Mouse (Mus musculus): Measurements from ENCODE around the gene Nxf1. TPM values are rescaled to one million over a fixed set of nuclear protein-coding genes. Genes with fewer than 3 reads are reported as not detected.
"Not testable (repeated sequence)": the region's sequence is repeated elsewhere in the genome, so short reads cannot be mapped to it uniquely, and the experiment has no call there.

Gene Nxf1
- total RNA-seq (2022), result 100 to 1,000 TPM; 102 to 164 (median 148) TPM

GRCm38 (mm10) chr19:8756635-8757387 is at the start of gene Nxf1:
Gene Nxf1, plus strand, starts transcription at chr19:8757073.
- DNase-seq, result peak; percentile 86

- no peak for DNase-seq
Observed at GRCm38 (mm10) chr19:8708954-8709353, 47.9 kb upstream of the Nxf1 start.

DNA sequence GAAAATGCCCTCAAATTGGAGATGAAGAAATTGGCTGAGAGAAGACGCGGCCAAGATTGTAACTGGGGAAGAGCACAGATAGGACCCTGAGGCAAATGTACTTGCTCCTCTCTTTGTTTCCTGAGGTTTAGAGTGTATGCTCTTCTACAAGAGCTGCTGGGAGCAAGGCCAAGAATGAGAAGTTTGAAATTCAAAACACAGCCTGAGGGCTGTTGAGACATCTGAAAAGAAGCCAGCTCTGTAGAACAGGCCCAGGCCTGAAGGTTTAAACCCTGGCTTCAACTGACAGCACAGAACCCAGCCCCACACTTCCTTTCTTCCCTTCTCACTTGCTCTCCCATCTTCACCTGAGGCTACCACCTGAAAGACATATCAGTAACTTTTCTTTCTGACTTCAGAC is 46.8 kb upstream of the Nxf1 start:
- no peak for DNase-seq

DNA sequence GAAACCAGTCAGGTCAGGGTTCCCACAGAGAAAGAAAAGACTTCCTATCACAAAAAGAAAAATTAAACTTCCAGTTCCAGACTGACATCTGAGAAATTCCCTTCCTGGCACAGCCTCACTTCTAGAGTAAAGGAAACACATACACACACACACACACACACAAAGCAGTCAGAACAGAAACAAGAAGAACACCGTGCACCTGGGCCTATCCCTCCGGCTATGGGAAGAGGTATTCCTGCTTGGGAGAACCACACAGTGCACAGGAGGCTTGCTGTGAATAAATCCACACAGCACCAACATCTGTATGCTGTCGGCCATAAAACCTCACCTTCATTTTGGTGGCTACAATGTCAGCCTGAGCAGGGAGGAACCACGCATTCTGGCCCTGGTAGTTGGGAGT is 45.4 kb upstream of the Nxf1 start:
- no peak for DNase-seq

GRCm38 (mm10) chr19:8711949-8712869 is 44.7 kb upstream of the Nxf1 start:
- no peak for DNase-seq

DNA sequence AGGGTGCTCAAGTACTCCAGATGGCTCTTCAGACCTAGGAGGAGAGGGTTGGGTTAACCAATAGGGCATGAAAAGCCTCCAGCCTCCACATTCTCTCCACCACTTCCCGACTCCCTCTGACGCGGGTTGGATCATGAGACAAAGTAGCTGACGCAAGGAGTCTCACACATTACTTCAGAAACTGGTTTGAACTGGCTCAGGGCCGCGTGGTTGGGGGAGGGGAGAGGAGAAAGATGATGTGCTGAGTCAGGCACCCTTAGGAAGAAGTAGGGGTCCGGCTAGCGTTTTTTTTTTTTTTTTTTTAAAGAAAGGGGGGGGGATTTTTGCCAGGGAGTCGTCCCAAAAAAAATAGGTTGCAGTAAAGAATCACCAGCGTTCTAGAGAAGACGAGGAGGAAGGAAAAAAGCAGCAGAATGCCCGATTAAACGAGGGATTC is 44.0 kb upstream of the Nxf1 start:
- DNase-seq, result peak; percentile 81

DNA sequence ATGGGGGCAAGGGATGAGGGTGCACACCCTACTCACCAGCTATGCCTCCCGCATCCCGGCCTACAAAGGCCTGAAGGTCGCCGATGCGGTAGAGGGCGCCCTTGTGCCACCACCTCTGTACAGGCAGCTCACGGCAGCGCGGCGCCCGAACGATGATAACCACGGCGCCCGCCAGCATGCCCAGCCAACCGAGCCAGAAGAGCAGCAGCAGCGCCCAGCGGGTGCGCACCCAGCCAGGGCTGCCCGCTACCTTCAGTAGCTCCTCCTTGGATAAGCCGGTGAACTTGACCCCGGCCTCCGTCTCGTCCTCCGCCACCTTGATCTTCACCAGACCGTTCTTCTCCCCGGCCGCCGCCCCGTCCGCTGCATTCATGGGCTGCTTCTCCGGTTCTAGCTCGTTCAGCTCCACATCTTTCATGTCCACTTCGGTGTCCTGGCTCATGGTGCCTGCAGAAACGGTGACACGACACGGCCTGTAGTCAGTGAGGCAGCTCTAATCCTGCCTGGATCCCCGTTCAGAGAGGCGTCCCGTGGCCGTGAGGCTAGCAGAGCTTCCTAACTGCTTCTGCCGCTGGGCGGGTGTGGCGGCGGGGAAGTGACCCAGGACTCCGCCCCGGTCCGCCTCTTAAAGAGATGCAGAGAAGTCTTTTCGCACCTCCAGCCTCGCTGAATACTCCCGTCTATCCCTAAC is 43.4 kb upstream of the Nxf1 start:
- peak; percentile 90 for DNase-seq

GRCm38 (mm10) chr19:8713997-8714652 is 42.7 kb upstream of the Nxf1 start:
- no peak for DNase-seq

- no peak for DNase-seq
Observed at GRCm38 (mm10) chr19:8714653-8715481, 42.0 kb upstream of the Nxf1 start.

GRCm38 (mm10) chr19:8715868-8716766 is 40.8 kb upstream of the Nxf1 start:
- no peak for DNase-seq

GRCm38 (mm10) chr19:8716767-8717475 is 40.0 kb upstream of the Nxf1 start:
- no peak for DNase-seq

- DNase-seq, result no peak
Observed at GRCm38 (mm10) chr19:8718357-8718756, 38.5 kb upstream of the Nxf1 start.

- DNase-seq, result not testable (repeated sequence)
Observed at GRCm38 (mm10) chr19:8719037-8719436, 37.8 kb upstream of the Nxf1 start.

DNA sequence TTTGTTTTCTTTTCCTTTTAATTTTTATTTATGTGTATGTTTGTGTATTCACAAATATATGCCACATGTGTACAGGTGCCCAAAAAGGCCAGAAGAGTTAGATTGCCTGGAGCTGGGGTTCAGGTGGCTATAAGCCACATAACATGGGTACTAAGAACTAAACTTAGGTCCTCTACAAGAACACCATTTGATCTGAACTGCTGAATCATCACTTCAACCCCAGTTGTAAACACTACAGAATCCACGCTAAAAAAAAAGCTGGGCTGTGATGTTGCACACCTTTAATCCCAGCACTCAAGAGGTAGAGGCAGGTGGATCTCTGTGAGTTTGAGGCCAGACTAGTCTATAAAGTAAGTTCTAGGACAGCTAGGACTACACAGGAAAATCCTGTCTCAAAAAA is 35.5 kb upstream of the Nxf1 start:
- no peak for DNase-seq

DNA sequence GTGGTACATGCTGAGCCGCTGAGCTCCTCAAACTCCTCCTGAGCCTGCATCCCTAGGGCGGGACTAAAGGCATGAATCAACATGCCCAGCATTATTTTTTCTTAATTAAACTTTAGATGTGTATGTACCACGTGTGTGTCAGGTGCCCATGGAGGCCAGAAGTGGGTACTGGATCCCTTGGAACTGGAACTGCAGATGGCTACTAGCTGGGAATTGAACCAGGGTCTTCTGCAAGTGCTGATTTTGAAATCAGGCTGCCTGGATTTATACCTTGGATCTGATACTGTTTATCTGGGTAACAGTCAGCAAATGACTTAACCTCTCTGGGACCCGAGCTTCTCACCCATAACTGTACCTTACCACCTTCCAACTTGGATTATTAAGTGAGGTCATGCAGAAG is 34.9 kb upstream of the Nxf1 start:
- DNase-seq, result no peak

DNA sequence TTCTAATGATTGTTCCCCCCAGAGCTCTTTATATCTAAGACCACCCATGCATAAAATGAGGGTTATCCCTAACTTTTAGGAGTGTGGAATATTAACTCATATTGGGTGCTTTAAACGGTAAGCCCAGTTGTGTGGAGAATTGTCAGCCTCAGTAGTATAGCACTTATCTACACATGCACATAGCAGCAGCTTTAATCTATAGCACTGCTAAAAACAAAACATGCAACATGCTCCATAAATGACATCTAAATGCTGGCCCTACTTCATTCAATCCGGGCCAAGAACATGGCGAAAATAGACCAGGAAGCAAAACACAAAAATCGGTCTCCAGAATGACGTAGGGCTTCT is 34.3 kb upstream of the Nxf1 start:
- no peak for DNase-seq

GRCm38 (mm10) chr19:8722907-8723573 is 33.8 kb upstream of the Nxf1 start, which contains the start of gene Slc3a2:
Gene Slc3a2, minus strand, starts transcription at chr19:8723369.
- DNase-seq, result peak; percentile 96

- no peak for DNase-seq
Observed at GRCm38 (mm10) chr19:8723574-8724346, 33.1 kb upstream of the Nxf1 start.

Data from adrenal gland, adult 8-10 months (tissue).